Mouse (Mus musculus): ENCODE results near the gene Nin. TPM values are rescaled to one million over a fixed set of nuclear protein-coding genes. Genes with fewer than 3 reads are reported as not detected.

The Nin gene
- total and polyA plus RNA-seq, 2 experiments from 2014 or later = 8.5 to 28.4 TPM

DNA sequence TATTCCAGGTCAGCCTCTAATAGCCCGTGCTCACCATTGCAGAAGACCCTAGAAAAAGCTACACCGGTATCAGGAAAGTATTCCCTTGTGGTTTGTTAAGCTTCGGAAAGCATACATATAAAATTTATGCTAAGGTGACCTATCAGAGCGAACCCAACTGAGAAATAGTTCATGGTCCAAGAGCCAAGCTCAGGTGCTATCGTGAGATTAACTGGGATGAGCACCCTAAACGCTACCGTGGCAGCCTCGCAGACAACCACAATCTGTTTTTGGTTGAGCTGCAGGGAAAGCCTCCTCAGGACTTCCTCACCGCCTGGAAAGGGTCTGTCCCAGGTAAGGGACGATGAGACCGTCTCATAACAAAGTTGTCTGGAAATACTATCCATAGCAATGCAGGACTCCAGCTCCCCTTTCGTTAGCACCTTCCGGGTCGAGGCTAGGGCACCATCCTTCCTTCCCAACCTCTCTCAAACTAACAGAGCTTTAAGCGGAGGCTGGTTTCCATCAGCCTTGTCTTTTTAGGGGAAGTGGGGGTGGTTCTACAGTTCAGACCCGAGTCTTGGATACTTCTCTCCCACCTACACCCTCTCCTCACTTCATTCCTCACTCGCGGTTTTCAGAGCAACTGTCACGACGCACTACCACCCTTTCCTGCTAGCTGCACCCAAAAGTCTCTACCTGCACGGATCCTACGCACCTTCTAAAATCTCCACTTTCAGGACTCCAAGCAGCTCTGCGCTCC, 3.0 kb downstream of the Nin start:
- peak overlapping the region; percentile 79 for H3K4me2 ChIP-seq (ENCODE audit: low read depth)
- peak overlapping the region; percentile 64 for H3K4me3 ChIP-seq (ENCODE audit: low read depth, low read length)
- DNase-seq (peak; percentile 43), ATAC-seq (peak; percentile 0; the same call in 1 of the 2 replicates)
- no peaks in the 10 kb centered on the region for H3K36me3 ChIP-seq (ENCODE audit: insufficient read depth)
- WGBS = 12% methylated on average over 23 of the region's 23 CpGs
- no peaks in the 10 kb centered on the region for H3K27me3 ChIP-seq (ENCODE audit: insufficient read depth, low read length)
- no peak for TF ChIP-seq CTCF (IDR thresholded peaks at IDR 0.05; ENCODE audit: low read depth)
- peak overlapping the region; percentile 94 for H3K27ac ChIP-seq (ENCODE audit: low read depth, low read length)
- H3K4me1 ChIP-seq (ENCODE audit: insufficient read depth) = peaks cover 19% of the 10 kb centered on the region; the same call in 1 of the 2 replicates
- H3K9ac ChIP-seq = peak overlapping the region; percentile 92
- H3K9me3 ChIP-seq (ENCODE audit: low read length) = no peaks in the 10 kb centered on the region

DNA sequence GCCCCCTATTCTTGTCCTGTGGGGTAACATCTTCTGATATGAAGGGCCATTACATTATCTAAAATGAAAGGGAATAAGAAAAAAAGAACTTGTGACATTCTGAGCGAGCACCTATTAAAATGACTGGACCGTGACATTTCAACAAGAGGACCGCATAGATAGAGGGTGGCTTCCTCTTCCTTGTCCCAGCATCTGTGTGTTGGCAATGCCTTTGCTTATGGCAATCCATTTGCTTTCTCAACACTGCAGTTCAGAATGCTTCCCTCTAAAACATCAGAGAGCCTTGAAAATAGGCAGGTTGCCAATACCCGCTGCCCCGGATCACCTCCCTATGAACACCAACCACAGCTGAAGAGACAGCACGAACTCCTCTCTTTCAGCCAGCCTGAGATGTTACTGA, 3.6 kb downstream of the Nin start:
- TF ChIP-seq CTCF (IDR thresholded peaks at IDR 0.05; ENCODE audit: low read depth) = no peak
- peak overlapping the region; percentile 92 for H3K9ac ChIP-seq
- H3K27ac ChIP-seq (ENCODE audit: low read depth, low read length) = peak overlapping the region; percentile 94
- DNase-seq (peak; percentile 47), ATAC-seq (no peak)
- peaks cover 26% of the 10 kb centered on the region for H3K4me1 ChIP-seq (ENCODE audit: insufficient read depth)
- no peaks in the 10 kb centered on the region for H3K9me3 ChIP-seq (ENCODE audit: low read length)
- no peaks in the 10 kb centered on the region for H3K36me3 ChIP-seq (ENCODE audit: insufficient read depth)
- no peaks in the 10 kb centered on the region for H3K27me3 ChIP-seq (ENCODE audit: insufficient read depth, low read length)
- peak overlapping the region; percentile 79 for H3K4me2 ChIP-seq (ENCODE audit: low read depth)
- WGBS = 40% methylated on average over 6 of the region's 6 CpGs
- peak overlapping the region; percentile 64 for H3K4me3 ChIP-seq (ENCODE audit: low read depth, low read length)

DNA sequence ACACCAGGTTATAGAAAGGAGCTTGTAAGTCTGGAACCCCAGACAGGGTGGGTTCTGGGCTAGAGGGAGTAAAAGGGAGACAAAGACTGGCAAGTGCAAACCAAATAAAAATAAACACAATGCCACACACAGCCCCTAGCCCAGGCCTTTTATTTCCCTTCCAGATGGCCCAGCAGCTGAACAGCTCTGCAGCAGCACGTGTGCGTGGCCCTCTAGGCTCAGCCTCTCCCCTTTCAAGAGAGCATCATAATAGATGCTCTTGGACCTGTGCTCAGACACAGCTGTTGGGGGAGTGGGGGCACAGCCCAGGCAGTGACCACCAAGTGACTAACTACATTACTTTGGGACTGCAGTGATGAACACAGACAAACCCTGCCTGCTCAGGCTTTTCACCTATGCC, 5.4 kb downstream of the Nin start:
- peak overlapping the region; percentile 79 for H3K4me2 ChIP-seq (ENCODE audit: low read depth)
- ATAC-seq = no peak
- WGBS = 12% methylated on average over 2 of the region's 2 CpGs
- no peaks in the 10 kb centered on the region for H3K27me3 ChIP-seq (ENCODE audit: insufficient read depth, low read length)
- no peak for TF ChIP-seq CTCF (IDR thresholded peaks at IDR 0.05; ENCODE audit: low read depth)
- no peaks in the 10 kb centered on the region for H3K36me3 ChIP-seq (ENCODE audit: insufficient read depth)
- H3K9me3 ChIP-seq (ENCODE audit: low read length) = no peaks in the 10 kb centered on the region
- H3K4me3 ChIP-seq (ENCODE audit: low read depth, low read length) = peak overlapping the region; percentile 23; the same call in 1 of the 2 replicates
- DNase-seq = no peak
- 0 out of 2 replicates have a peak overlapping the region, but pooled peaks have one; percentile 16 for H3K27ac ChIP-seq (ENCODE audit: low read depth, low read length)
- H3K4me1 ChIP-seq (ENCODE audit: insufficient read depth) = peaks cover 27% of the 10 kb centered on the region
- 0 out of 2 replicates have a peak overlapping the region, but pooled peaks have one; percentile 19 for H3K9ac ChIP-seq

DNA sequence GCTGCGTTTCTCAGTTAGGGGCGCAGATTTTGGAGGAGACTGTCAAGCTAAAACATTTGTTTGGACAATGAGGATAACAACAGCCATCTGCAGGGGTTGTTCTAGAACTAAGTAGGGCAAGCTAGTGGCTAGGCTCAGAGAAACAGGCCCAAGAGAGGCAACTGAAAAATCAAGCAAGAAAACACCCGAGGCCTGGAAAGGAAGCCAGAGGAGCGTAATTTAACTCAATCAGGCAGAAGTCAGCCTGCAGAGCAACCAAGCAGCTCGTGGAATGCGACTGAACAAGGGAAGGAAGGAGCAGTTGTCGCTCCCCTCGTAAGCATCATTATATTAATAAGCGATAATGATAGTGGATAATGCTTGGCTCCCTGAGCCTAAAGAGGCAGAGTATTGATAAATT, 7.0 kb downstream of the Nin start:
- H3K9ac ChIP-seq = no peak overlapping the region
- H3K4me3 ChIP-seq (ENCODE audit: low read depth, low read length) = peak overlapping the region; percentile 11; the same call in 1 of the 2 replicates
- peaks cover 27% of the 10 kb centered on the region for H3K4me1 ChIP-seq (ENCODE audit: insufficient read depth)
- TF ChIP-seq CTCF (IDR thresholded peaks at IDR 0.05; ENCODE audit: low read depth) = no peak
- DNase-seq (no peak), ATAC-seq (no peak)
- peak overlapping the region; percentile 79 for H3K4me2 ChIP-seq (ENCODE audit: low read depth)
- H3K27ac ChIP-seq (ENCODE audit: low read depth, low read length) = peak overlapping the region; percentile 62
- no peaks in the 10 kb centered on the region for H3K9me3 ChIP-seq (ENCODE audit: low read length)
- WGBS = 28% methylated on average over 9 of the region's 9 CpGs
- H3K27me3 ChIP-seq (ENCODE audit: insufficient read depth, low read length) = no peaks in the 10 kb centered on the region
- peaks cover 4% of the 10 kb centered on the region; the same call in 1 of the 2 replicates for H3K36me3 ChIP-seq (ENCODE audit: insufficient read depth)

- peaks cover 27% of the 10 kb centered on the region for H3K4me1 ChIP-seq (ENCODE audit: insufficient read depth)
- peak overlapping the region; percentile 11; the same call in 1 of the 2 replicates for H3K4me3 ChIP-seq (ENCODE audit: low read depth, low read length)
- TF ChIP-seq CTCF (IDR thresholded peaks at IDR 0.05; ENCODE audit: low read depth) = no peak
Observed at GRCm38 (mm10) chr12:70105885-70106284, 7.6 kb downstream of the Nin start.

DNA sequence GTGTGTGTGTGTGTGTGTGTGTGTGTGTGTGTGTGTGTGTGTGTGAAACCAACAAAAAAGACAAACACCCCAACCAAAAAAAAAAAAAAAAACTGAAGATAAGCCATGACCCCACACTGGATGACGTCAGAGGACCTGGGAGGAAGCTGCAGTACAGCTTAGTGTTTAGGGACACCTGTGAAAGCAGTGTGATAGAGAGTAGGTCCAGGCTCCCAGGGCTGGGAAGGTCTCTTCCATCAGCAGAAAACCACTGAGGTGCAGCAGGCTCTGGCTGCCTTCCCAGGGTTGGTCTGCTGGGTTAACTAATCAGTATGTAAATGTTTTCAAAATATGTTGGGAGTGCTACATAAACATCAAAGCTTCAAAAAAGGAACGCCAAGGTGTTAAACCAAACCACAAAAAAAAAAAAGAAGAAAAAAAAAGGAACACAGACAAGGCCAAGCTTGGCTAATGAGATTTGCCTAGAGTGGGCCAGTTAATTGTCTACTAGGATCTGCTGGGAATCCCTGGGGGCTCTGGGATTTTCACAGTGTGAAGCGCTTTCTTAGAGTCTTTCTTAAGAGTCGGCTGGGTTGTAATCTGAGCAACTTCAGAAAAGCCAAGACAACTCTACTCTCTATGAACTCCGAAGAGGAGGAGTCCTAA, 8.6 kb downstream of the Nin start:
- no peak for TF ChIP-seq CTCF (IDR thresholded peaks at IDR 0.05; ENCODE audit: low read depth)
- no peak overlapping the region for H3K27ac ChIP-seq (ENCODE audit: low read depth, low read length)
- ATAC-seq = no peak
- no peaks in the 10 kb centered on the region for H3K9me3 ChIP-seq (ENCODE audit: low read length)
- WGBS = 15% methylated on average over 5 of the region's 5 CpGs
- no peak for DNase-seq
- H3K4me3 ChIP-seq (ENCODE audit: low read depth, low read length) = no peak overlapping the region
- H3K4me1 ChIP-seq (ENCODE audit: insufficient read depth) = peaks cover 27% of the 10 kb centered on the region
- no peaks in the 10 kb centered on the region for H3K27me3 ChIP-seq (ENCODE audit: insufficient read depth, low read length)
- peaks cover 4% of the 10 kb centered on the region; the same call in 1 of the 2 replicates for H3K36me3 ChIP-seq (ENCODE audit: insufficient read depth)
- no peak overlapping the region for H3K9ac ChIP-seq
- H3K4me2 ChIP-seq (ENCODE audit: low read depth) = peak overlapping the region; percentile 79; the same call in 1 of the 2 replicates

More at GRCm38 (mm10) chr12:70105885-70106284, 7.6 kb downstream of the Nin start:
- no peak overlapping the region for H3K9ac ChIP-seq
- 36% methylated on average over 6 of the region's 6 CpGs for WGBS
- peak; percentile 49 for DNase-seq
- no peaks in the 10 kb centered on the region for H3K9me3 ChIP-seq (ENCODE audit: low read length)
- no peaks in the 10 kb centered on the region for H3K27me3 ChIP-seq (ENCODE audit: insufficient read depth, low read length)
- peak overlapping the region; percentile 62 for H3K27ac ChIP-seq (ENCODE audit: low read depth, low read length)
- ATAC-seq = no peak
- peaks cover 4% of the 10 kb centered on the region; the same call in 1 of the 2 replicates for H3K36me3 ChIP-seq (ENCODE audit: insufficient read depth)
- H3K4me2 ChIP-seq (ENCODE audit: low read depth) = peak overlapping the region; percentile 79

- H3K4me2 ChIP-seq (ENCODE audit: low read depth) = no peak overlapping the region
- H3K4me1 ChIP-seq (ENCODE audit: insufficient read depth) = peaks cover 27% of the 10 kb centered on the region
- no peak overlapping the region for H3K4me3 ChIP-seq (ENCODE audit: low read depth, low read length)
- no peak for TF ChIP-seq CTCF (IDR thresholded peaks at IDR 0.05; ENCODE audit: low read depth)
- DNase-seq (no peak), ATAC-seq (no peak)
- H3K36me3 ChIP-seq (ENCODE audit: insufficient read depth) = peaks cover 4% of the 10 kb centered on the region; the same call in 1 of the 2 replicates
- no peaks in the 10 kb centered on the region for H3K9me3 ChIP-seq (ENCODE audit: low read length)
- no peak overlapping the region for H3K27ac ChIP-seq (ENCODE audit: low read depth, low read length)
- 47% methylated on average over 4 of the region's 4 CpGs for WGBS
- H3K9ac ChIP-seq = no peak overlapping the region
- no peaks in the 10 kb centered on the region for H3K27me3 ChIP-seq (ENCODE audit: insufficient read depth, low read length)
Observed at GRCm38 (mm10) chr12:70104199-70104598, 9.3 kb downstream of the Nin start.

Measured in forebrain, postnatal 0 days (tissue).